13 mouse cellular contexts compared by ENCODE assay signal in genomic region chr7:16758872-16759574, GRCm38 (mm10). TPM values are rescaled to one million over a fixed set of nuclear protein-coding genes. Genes with fewer than 3 reads are reported as not detected.
DNase-seq lines count a peak whose midpoint lies in the region; ATAC-seq and TF ChIP-seq lines count a peak whose summit lies in the region.
"Had no signal": no experiment of that assay in that cellular context is flagged by ENCODE, and none has a peak within 500 bp of the region (broad histone marks: within the 10 kb centered on the region; RNA-seq: fewer than 3 reads in every experiment).

No protein-coding gene starts in this region.

- WGBS in forebrain, embryonic 14.5 days, result 70% methylated on average over 10 of the region's 11 CpGs
- 35% methylated on average over 10 of the region's 11 CpGs for WGBS in midbrain, embryonic 15.5 days
- 78% methylated on average over 10 of the region's 11 CpGs for WGBS in kidney, embryonic 16.5 days

- H3K27me3 ChIP-seq in CH12.LX (replicated peaks), result no peaks in the 10 kb centered on the region
- no peaks in the 10 kb centered on the region for H3K27me3 ChIP-seq in forebrain, embryonic 14.5 days (replicated peaks; ENCODE audit: control insufficient read depth, insufficient read depth, low read length)
- H3K27me3 ChIP-seq in midbrain, embryonic 15.5 days (replicated peaks), result no peaks in the 10 kb centered on the region
- H3K27me3 ChIP-seq in kidney, embryonic 16.5 days (ENCODE audit: insufficient read depth, low read length), result no peaks in the 10 kb centered on the region
- H3K27me3 ChIP-seq: embryonic facial prominence, embryonic 12.5 days; lung, embryonic 15.5 days had no signal

- peak; percentile 40 for DNase-seq in 416B (ENCODE audit: low read depth)
- peak; percentile 33 for DNase-seq in CH12.LX (ENCODE audit: extremely low read depth)
- peak; percentile 75 for DNase-seq in forebrain, embryonic 14.5 days (ENCODE audit: low spot score)
- no peak for DNase-seq in thymus, adult 18-20 months
- DNase-seq: thymus, postnatal 14 days had no signal

- no peak overlapping the region for H3K9ac ChIP-seq in CH12.LX (ENCODE audit: insufficient read depth, low read depth)
- H3K9ac ChIP-seq in forebrain, embryonic 14.5 days (ENCODE audit: low read length), result no peak overlapping the region
- H3K9ac ChIP-seq in midbrain, embryonic 15.5 days, result no peak overlapping the region
- no peak overlapping the region for H3K9ac ChIP-seq in kidney, embryonic 16.5 days (replicated peaks; ENCODE audit: low read length)
- H3K9ac ChIP-seq: embryonic facial prominence, embryonic 12.5 days; lung, embryonic 15.5 days had no signal

- H3K27ac ChIP-seq in CH12.LX (ENCODE audit: insufficient read depth, low read depth), result no peak overlapping the region
- H3K27ac ChIP-seq in forebrain, embryonic 14.5 days (ENCODE audit: low read depth, low read length), result no peak overlapping the region
- H3K27ac ChIP-seq in midbrain, embryonic 15.5 days, result no peak overlapping the region
- H3K27ac ChIP-seq in kidney, embryonic 16.5 days (ENCODE audit: low read length), result no peak overlapping the region
- H3K27ac ChIP-seq: embryonic facial prominence, embryonic 12.5 days; lung, embryonic 15.5 days had no signal

- dilution Hi-C loops in CH12.LX (cut with MboI; ENCODE audit: extremely low pct_ligation_motif_present, extremely low pct_unique_long_range_greater_than_20kb, low sequenced_read_pairs), result no loop called here

- no peak for TF ChIP-seq EP300 in CH12.LX (IDR thresholded peaks at IDR 0.05; ENCODE audit: low read length)

- H3K4me2 ChIP-seq in CH12.LX (ENCODE audit: insufficient read depth, low read depth, poor library complexity, severe bottlenecking), result no peak overlapping the region
- no peak overlapping the region for H3K4me2 ChIP-seq in forebrain, embryonic 14.5 days (ENCODE audit: low read length)
- no peak overlapping the region for H3K4me2 ChIP-seq in midbrain, embryonic 15.5 days
- H3K4me2 ChIP-seq in kidney, embryonic 16.5 days (replicated peaks; ENCODE audit: low read depth, low read length), result no peak overlapping the region
- H3K4me2 ChIP-seq: embryonic facial prominence, embryonic 12.5 days; lung, embryonic 15.5 days had no signal

- H3K4me3 ChIP-seq in CH12.LX (replicated peaks in 1 of 3; ENCODE audit: low read depth in 2 of 3, low read length in 2 of 3, poor library complexity in 1 of 3), result no peak overlapping the region
- no peak overlapping the region for H3K4me3 ChIP-seq in forebrain, embryonic 14.5 days (ENCODE audit: low read depth, low read length)
- H3K4me3 ChIP-seq in midbrain, embryonic 15.5 days, result no peak overlapping the region
- no peak overlapping the region for H3K4me3 ChIP-seq in kidney, embryonic 16.5 days (ENCODE audit: low read length)
- H3K4me3 ChIP-seq: embryonic facial prominence, embryonic 12.5 days; lung, embryonic 15.5 days had no signal

- peaks cover 2 to 12% of the 10 kb centered on the region in 2 experiments; a peak in 2 of 4 replicates for H3K4me1 ChIP-seq in CH12.LX (ENCODE audit: control insufficient read depth in 1 of 2, insufficient read depth in 2 of 2)
- H3K4me1 ChIP-seq in forebrain, embryonic 14.5 days (ENCODE audit: control insufficient read depth, insufficient read depth, low read length), result no peaks in the 10 kb centered on the region
- peaks cover 6% of the 10 kb centered on the region; the same call in 1 of the 2 replicates for H3K4me1 ChIP-seq in midbrain, embryonic 15.5 days
- H3K4me1 ChIP-seq in kidney, embryonic 16.5 days (ENCODE audit: insufficient read depth, low read length), result peaks cover 10% of the 10 kb centered on the region

- peaks cover 3% of the 10 kb centered on the region for H3K9me3 ChIP-seq in CH12.LX (replicated peaks; ENCODE audit: low read length)
- H3K9me3 ChIP-seq in forebrain, embryonic 14.5 days (replicated peaks; ENCODE audit: control insufficient read depth, low read length), result no peaks in the 10 kb centered on the region
- H3K9me3 ChIP-seq in midbrain, embryonic 15.5 days, result no peaks in the 10 kb centered on the region
- no peaks in the 10 kb centered on the region for H3K9me3 ChIP-seq in kidney, embryonic 16.5 days (ENCODE audit: low read length)
- H3K9me3 ChIP-seq: embryonic facial prominence, embryonic 12.5 days; lung, embryonic 15.5 days had no signal

- in situ Hi-C loops in CH12.LX (cut with MboI; ENCODE audit: low pct_ligation_motif_present, low pct_unique_long_range_greater_than_20kb, low sequenced_read_pairs), result no loop called here

- H3K36me3 ChIP-seq in CH12.LX (replicated peaks in 1 of 2; ENCODE audit: control insufficient read depth in 1 of 2, insufficient read depth in 1 of 2, low read length in 1 of 2), result no peaks in the 10 kb centered on the region
- H3K36me3 ChIP-seq in forebrain, embryonic 14.5 days (ENCODE audit: control insufficient read depth, insufficient read depth, low read length), result no peaks in the 10 kb centered on the region
- no peaks in the 10 kb centered on the region for H3K36me3 ChIP-seq in midbrain, embryonic 15.5 days (replicated peaks)
- H3K36me3 ChIP-seq in kidney, embryonic 16.5 days (ENCODE audit: insufficient read depth, low read length), result no peaks in the 10 kb centered on the region
- H3K36me3 ChIP-seq: embryonic facial prominence, embryonic 12.5 days; lung, embryonic 15.5 days had no signal

- ATAC-seq in forebrain, embryonic 14.5 days, result peak; percentile 85
- ATAC-seq in midbrain, embryonic 15.5 days (replicated peaks), result peak; percentile 96
- ATAC-seq in kidney, embryonic 16.5 days (ENCODE audit: low FRiP score, low TSS enrichment), result no peak
- no peak for ATAC-seq in megakaryocyte, adult 5-6 weeks (ENCODE audit: poor library complexity, severe bottlenecking)

- no peak for TF ChIP-seq CTCF in CH12.LX (conservative IDR thresholded peaks at IDR 0.05 in 1 of 2, IDR thresholded peaks at IDR 0.05 in 1 of 2; ENCODE audit: low read depth in 2 of 2, low read length in 2 of 2)

- H3K79me2 ChIP-seq in CH12.LX (replicated peaks; ENCODE audit: control insufficient read depth, extremely low read depth, insufficient read depth, poor library complexity, severe bottlenecking), result no peaks in the 10 kb centered on the region

- TF ChIP-seq POLR2A in CH12.LX (IDR thresholded peaks at IDR 0.05; ENCODE audit: low read depth, low read length), result no peak

- TF ChIP-seq RAD21 in CH12.LX (IDR thresholded peaks at IDR 0.05; ENCODE audit: low read depth, low read length), result no peak

TF ChIP-seq in CH12.LX, 34 proteins besides CTCF, POLR2A, EP300 and RAD21 (continues in another document):
- no peak for TF ChIP-seq KAT2A (IDR thresholded peaks at IDR 0.05; ENCODE audit: insufficient replicate concordance, low read length)
- TF ChIP-seq ELF1 (IDR thresholded peaks at IDR 0.05; ENCODE audit: low read depth, low read length), result no peak
- TF ChIP-seq MYC (IDR thresholded peaks at IDR 0.05; ENCODE audit: low read depth, low read length), result no peak
- no peak for TF ChIP-seq HCFC1 (IDR thresholded peaks at IDR 0.05; ENCODE audit: low read depth, low read length)

RNA-seq across cellular contexts. Expression of gene Ap2s1, which starts 20.8 kb away (rescaled TPM):
- total RNA-seq in CH12.LX (2012; rRNA removed) (232 and 234 TPM in 2 replicates), CH12.LX (2014; rRNA removed) (202 and 213 TPM in 2 replicates)
- 167 and 180 TPM in 2 replicates for polyA plus RNA-seq in CH12.LX (2012; ENCODE audit: insufficient read length, low read depth)
- polyA plus RNA-seq in forebrain, embryonic 14.5 days (2014; fragmentation: Nextera tagmentation; extraction: Ambion mirVana), result 453 and 484 TPM in 2 replicates
- 452 and 465 TPM in 2 replicates for polyA plus RNA-seq in midbrain, embryonic 15.5 days (2015; fragmentation: Nextera tagmentation; extraction: Ambion mirVana)
- 269 and 282 TPM in 2 replicates for polyA plus RNA-seq in kidney, embryonic 16.5 days (2015; fragmentation: Nextera tagmentation; extraction: Ambion mirVana)
- total RNA-seq in megakaryocyte, adult 5-6 weeks (2015), result 205 and 210 TPM in 2 replicates
- total RNA-seq in megakaryocyte, adult 5-6 weeks (2017), result 81.5 and 95.7 TPM in 2 replicates

RNA-seq across cellular contexts. Expression of gene Slc1a5, which starts 22.1 kb away (rescaled TPM):
- total RNA-seq in CH12.LX (2012; rRNA removed) (147 and 174 TPM in 2 replicates), CH12.LX (2014; rRNA removed) (115 TPM in 2 replicates)
- 191 and 245 TPM in 2 replicates for polyA plus RNA-seq in CH12.LX (2012; ENCODE audit: insufficient read length, low read depth)
- polyA plus RNA-seq in forebrain, embryonic 14.5 days (2014; fragmentation: Nextera tagmentation; extraction: Ambion mirVana), result 7.0 and 7.4 TPM in 2 replicates
- polyA plus RNA-seq in midbrain, embryonic 15.5 days (2015; fragmentation: Nextera tagmentation; extraction: Ambion mirVana), result 12.4 and 14.3 TPM in 2 replicates
- polyA plus RNA-seq in kidney, embryonic 16.5 days (2015; fragmentation: Nextera tagmentation; extraction: Ambion mirVana), result 49.2 and 51.0 TPM in 2 replicates
- 48.1 and 55.7 TPM in 2 replicates for total RNA-seq in megakaryocyte, adult 5-6 weeks (2015)
- total RNA-seq in megakaryocyte, adult 5-6 weeks (2017), result 27.8 and 28.4 TPM in 2 replicates

RNA-seq across cellular contexts. Expression of gene Ceacam9, which starts 37.3 kb away (rescaled TPM):
- total RNA-seq in CH12.LX (2012; rRNA removed), result not detected in 2 replicates
- total RNA-seq in CH12.LX (2014; rRNA removed), result not detected in 2 replicates
- 0.21 TPM in 1 of 2 replicates, not detected in the other for polyA plus RNA-seq in CH12.LX (2012; ENCODE audit: insufficient read length, low read depth)
- not detected in 2 replicates for polyA plus RNA-seq in forebrain, embryonic 14.5 days (2014; fragmentation: Nextera tagmentation; extraction: Ambion mirVana)
- polyA plus RNA-seq in midbrain, embryonic 15.5 days (2015; fragmentation: Nextera tagmentation; extraction: Ambion mirVana), result 0.17 and 0.19 TPM in 2 replicates
- not detected in 2 replicates for polyA plus RNA-seq in kidney, embryonic 16.5 days (2015; fragmentation: Nextera tagmentation; extraction: Ambion mirVana)
- total RNA-seq in megakaryocyte, adult 5-6 weeks (2015), result not detected in 2 replicates
- not detected in 2 replicates for total RNA-seq in megakaryocyte, adult 5-6 weeks (2017)
- polyA plus RNA-seq: embryonic facial prominence, embryonic 12.5 days; heart, postnatal 0 days; limb, embryonic 11.5 days; lung, embryonic 15.5 days; spleen, adult 2 months had no signal

RNA-seq across cellular contexts. Expression of gene Strn4, which starts 56.7 kb away (rescaled TPM):
- total RNA-seq in CH12.LX (2012; rRNA removed) (57.4 and 63.5 TPM in 2 replicates), CH12.LX (2014; rRNA removed) (41.7 and 46.0 TPM in 2 replicates)
- polyA plus RNA-seq in CH12.LX (2012; ENCODE audit: insufficient read length, low read depth), result 69.7 and 74.5 TPM in 2 replicates
- 175 and 186 TPM in 2 replicates for polyA plus RNA-seq in forebrain, embryonic 14.5 days (2014; fragmentation: Nextera tagmentation; extraction: Ambion mirVana)
- polyA plus RNA-seq in midbrain, embryonic 15.5 days (2015; fragmentation: Nextera tagmentation; extraction: Ambion mirVana), result 205 and 227 TPM in 2 replicates
- 98.4 and 111 TPM in 2 replicates for polyA plus RNA-seq in kidney, embryonic 16.5 days (2015; fragmentation: Nextera tagmentation; extraction: Ambion mirVana)
- total RNA-seq in megakaryocyte, adult 5-6 weeks (2015), result 25.7 and 27.6 TPM in 2 replicates
- 45.9 and 50.0 TPM in 2 replicates for total RNA-seq in megakaryocyte, adult 5-6 weeks (2017)

RNA-seq across cellular contexts. Expression of gene Fkrp, which starts 57.5 kb away (rescaled TPM):
- total RNA-seq in CH12.LX (2012; rRNA removed), result 19.6 and 20.3 TPM in 2 replicates
- 13.0 and 16.5 TPM in 2 replicates for total RNA-seq in CH12.LX (2014; rRNA removed)
- 19.6 and 23.4 TPM in 2 replicates for polyA plus RNA-seq in CH12.LX (2012; ENCODE audit: insufficient read length, low read depth)
- 26.4 and 30.3 TPM in 2 replicates for polyA plus RNA-seq in forebrain, embryonic 14.5 days (2014; fragmentation: Nextera tagmentation; extraction: Ambion mirVana)
- 51.9 and 55.1 TPM in 2 replicates for polyA plus RNA-seq in midbrain, embryonic 15.5 days (2015; fragmentation: Nextera tagmentation; extraction: Ambion mirVana)
- 36.3 and 36.6 TPM in 2 replicates for polyA plus RNA-seq in kidney, embryonic 16.5 days (2015; fragmentation: Nextera tagmentation; extraction: Ambion mirVana)
- 8.1 and 12.4 TPM in 2 replicates for total RNA-seq in megakaryocyte, adult 5-6 weeks (2015)
- total RNA-seq in megakaryocyte, adult 5-6 weeks (2017), result 8.1 and 10.6 TPM in 2 replicates

Comparison
In these comparisons a context has a peak if more than half of its experiments do, and no peak if none do; other contexts are left out.
1. DNase-seq: peak in 416B (single experiment), CH12.LX (single experiment) and forebrain, embryonic 14.5 days (single experiment); none in thymus, adult 18-20 months (0 of 2).
2. ATAC-seq: peak in forebrain, embryonic 14.5 days (single experiment) and midbrain, embryonic 15.5 days (single experiment); none in kidney, embryonic 16.5 days (single experiment) and megakaryocyte, adult 5-6 weeks (single experiment).